Mouse (Mus musculus): ENCODE results near the gene Lamtor4.

- TF ChIP-seq CTCF (IDR thresholded peaks at IDR 0.05; ENCODE audit: low read depth) = no peak
- TF ChIP-seq EP300 (optimal IDR thresholded peaks at IDR 0.05) = no peak
Measured at GRCm38 (mm10) chr5:138268980-138269379, 13.7 kb downstream of the Lamtor4 start.

Data from stomach, postnatal 0 days (tissue).